Comparison of ENCODE assay signal across 9 mouse cellular contexts in genomic region chr11:103262412-103263267, GRCm38 (mm10). TPM values are rescaled to one million over a fixed set of nuclear protein-coding genes. Genes with fewer than 3 reads are reported as not detected.
DNase-seq lines count a peak whose midpoint lies in the region; ATAC-seq and TF ChIP-seq lines count a peak whose summit lies in the region.
"Had no signal": no experiment of that assay in that cellular context is flagged by ENCODE, and none has a peak within 500 bp of the region (broad histone marks: within the 10 kb centered on the region; RNA-seq: fewer than 3 reads in every experiment).

No protein-coding gene starts in this region.

- H3K27ac ChIP-seq in intestine, postnatal 0 days (ENCODE audit: low read depth, low read length): peak overlapping the region; percentile 41; the same call in 1 of the 2 replicates
- H3K27ac ChIP-seq in stomach, postnatal 0 days (replicated peaks): peak overlapping the region; percentile 91

- TF ChIP-seq CTCF in intestine, postnatal 0 days (IDR thresholded peaks at IDR 0.05; ENCODE audit: low read depth): no peak
- no peak for TF ChIP-seq CTCF in stomach, postnatal 0 days (IDR thresholded peaks at IDR 0.05; ENCODE audit: low read depth)

- no peaks in the 10 kb centered on the region for H3K36me3 ChIP-seq in intestine, postnatal 0 days (ENCODE audit: control insufficient read depth, insufficient read depth)
- H3K36me3 ChIP-seq in stomach, postnatal 0 days (ENCODE audit: control insufficient read depth, insufficient read depth, low read length): no peaks in the 10 kb centered on the region

- H3K4me3 ChIP-seq in intestine, postnatal 0 days (ENCODE audit: low read depth, low read length): no peak overlapping the region
- peak overlapping the region; percentile 8; the same call in 1 of the 2 replicates for H3K4me3 ChIP-seq in stomach, postnatal 0 days (ENCODE audit: low read depth, low read length)

- H3K9ac ChIP-seq in intestine, postnatal 0 days (ENCODE audit: low read depth, low read length): peak overlapping the region; percentile 31; the same call in 1 of the 2 replicates
- H3K9ac ChIP-seq in stomach, postnatal 0 days (ENCODE audit: low read length): peak overlapping the region; percentile 58

- no peaks in the 10 kb centered on the region for H3K9me3 ChIP-seq in intestine, postnatal 0 days (ENCODE audit: control insufficient read depth)
- no peaks in the 10 kb centered on the region for H3K9me3 ChIP-seq in stomach, postnatal 0 days (ENCODE audit: control insufficient read depth, low read length)
- H3K9me3 ChIP-seq: G1E had no signal

- 62% methylated on average over 20 of the region's 20 CpGs for WGBS in intestine, postnatal 0 days
- WGBS in stomach, postnatal 0 days: 32% methylated on average over 20 of the region's 20 CpGs

- peaks cover 19% of the 10 kb centered on the region for H3K4me1 ChIP-seq in intestine, postnatal 0 days (replicated peaks; ENCODE audit: control insufficient read depth, insufficient read depth, low read length)
- H3K4me1 ChIP-seq in stomach, postnatal 0 days (replicated peaks; ENCODE audit: control insufficient read depth, insufficient read depth): peaks cover 11% of the 10 kb centered on the region

- DNase-seq in heart, adult 11 months: peak; percentile 96
- no peak for DNase-seq in heart, postnatal 36 days
- peak; percentile 63 for DNase-seq in adrenal gland, postnatal 25 days
- peak; percentile 52 to 54 for DNase-seq in lung, postnatal 4 days
- DNase-seq in stomach, postnatal 0 days (ENCODE audit: low spot score): peak; percentile 78
- no peak for DNase-seq in right cerebral cortex, adult 2 months (ENCODE audit: low spot score in 2 of 2)
- no peak for DNase-seq in retina, postnatal 1 day

- peak overlapping the region; percentile 32 for H3K4me2 ChIP-seq in intestine, postnatal 0 days (replicated peaks; ENCODE audit: low read depth)
- peak overlapping the region; percentile 34 for H3K4me2 ChIP-seq in stomach, postnatal 0 days (replicated peaks; ENCODE audit: low read depth)

- intact Hi-C loops in heart, postnatal 36 days (cut with DNase I): no loop called here

- TF ChIP-seq EP300 in stomach, postnatal 0 days (optimal IDR thresholded peaks at IDR 0.05): no peak

- no peaks in the 10 kb centered on the region for H3K27me3 ChIP-seq in intestine, postnatal 0 days (replicated peaks; ENCODE audit: control insufficient read depth, insufficient read depth, low read length)
- H3K27me3 ChIP-seq in stomach, postnatal 0 days (ENCODE audit: control insufficient read depth, insufficient read depth, low read length): no peaks in the 10 kb centered on the region

- no peak for ATAC-seq in intestine, postnatal 0 days
- ATAC-seq in stomach, postnatal 0 days (ENCODE audit: low FRiP score, low TSS enrichment): peak; percentile 68

RNA-seq across cellular contexts. Expression of gene Map3k14, which starts 4.6 kb away (rescaled TPM):
- 1 to 10 TPM; 3.3 to 3.8 TPM for total RNA-seq in heart, postnatal 36 days (2021)
- total RNA-seq in adrenal gland, postnatal 25 days (2021): 7.0 TPM in 2 replicates
- 1.6 TPM in 2 replicates for polyA plus RNA-seq in intestine, postnatal 0 days (2015; fragmentation: Nextera tagmentation; extraction: Ambion mirVana)
- 1.6 TPM in 2 replicates for polyA plus RNA-seq in stomach, postnatal 0 days (2015; fragmentation: Nextera tagmentation; extraction: Ambion mirVana)

RNA-seq across cellular contexts. Expression of gene Spata32, which starts 44.4 kb away (rescaled TPM):
- total RNA-seq in heart, postnatal 36 days (2021): not detected
- not detected in 2 replicates for total RNA-seq in adrenal gland, postnatal 25 days (2021)
- polyA plus RNA-seq in intestine, postnatal 0 days (2015; fragmentation: Nextera tagmentation; extraction: Ambion mirVana): not detected in 2 replicates
- not detected in 2 replicates for polyA plus RNA-seq in stomach, postnatal 0 days (2015; fragmentation: Nextera tagmentation; extraction: Ambion mirVana)
- polyA plus RNA-seq: G1E had no signal

RNA-seq across cellular contexts. Expression of gene 1700023F06Rik, which starts 54.3 kb away (rescaled TPM):
- total RNA-seq in heart, postnatal 36 days (2021): not detected
- total RNA-seq in adrenal gland, postnatal 25 days (2021): not detected in 2 replicates
- polyA plus RNA-seq in intestine, postnatal 0 days (2015; fragmentation: Nextera tagmentation; extraction: Ambion mirVana): 0.35 and 0.77 TPM in 2 replicates
- polyA plus RNA-seq in stomach, postnatal 0 days (2015; fragmentation: Nextera tagmentation; extraction: Ambion mirVana): 1.0 and 1.7 TPM in 2 replicates
- total RNA-seq: G1E had no signal
- polyA plus RNA-seq: G1E had no signal

Comparison
In these comparisons a context has a peak if more than half of its experiments do, and no peak if none do; other contexts are left out.
1. DNase-seq: peak in heart, adult 11 months (single experiment), adrenal gland, postnatal 25 days (single experiment), lung, postnatal 4 days (2 of 2) and stomach, postnatal 0 days (single experiment); none in heart, postnatal 36 days (0 of 2), right cerebral cortex, adult 2 months (0 of 2) and retina, postnatal 1 day (single experiment).